Mouse (Mus musculus) CD8-positive naive resting alpha-beta T cell, adult 2 months (primary cell): ENCODE measurements around the gene Rpl22.
A peak's percentile ranks its signal among the peaks of the same experiment; 100 is the strongest.

Source experiments
- DNase-seq, 2 experiments: peaks; one replicate each; pipeline ENCODE4 v3.0.0; 2022; ENCODE audit warnings: low read depth in 2 of 2, low spot score in 2 of 2

Gene Rpl22

DNA sequence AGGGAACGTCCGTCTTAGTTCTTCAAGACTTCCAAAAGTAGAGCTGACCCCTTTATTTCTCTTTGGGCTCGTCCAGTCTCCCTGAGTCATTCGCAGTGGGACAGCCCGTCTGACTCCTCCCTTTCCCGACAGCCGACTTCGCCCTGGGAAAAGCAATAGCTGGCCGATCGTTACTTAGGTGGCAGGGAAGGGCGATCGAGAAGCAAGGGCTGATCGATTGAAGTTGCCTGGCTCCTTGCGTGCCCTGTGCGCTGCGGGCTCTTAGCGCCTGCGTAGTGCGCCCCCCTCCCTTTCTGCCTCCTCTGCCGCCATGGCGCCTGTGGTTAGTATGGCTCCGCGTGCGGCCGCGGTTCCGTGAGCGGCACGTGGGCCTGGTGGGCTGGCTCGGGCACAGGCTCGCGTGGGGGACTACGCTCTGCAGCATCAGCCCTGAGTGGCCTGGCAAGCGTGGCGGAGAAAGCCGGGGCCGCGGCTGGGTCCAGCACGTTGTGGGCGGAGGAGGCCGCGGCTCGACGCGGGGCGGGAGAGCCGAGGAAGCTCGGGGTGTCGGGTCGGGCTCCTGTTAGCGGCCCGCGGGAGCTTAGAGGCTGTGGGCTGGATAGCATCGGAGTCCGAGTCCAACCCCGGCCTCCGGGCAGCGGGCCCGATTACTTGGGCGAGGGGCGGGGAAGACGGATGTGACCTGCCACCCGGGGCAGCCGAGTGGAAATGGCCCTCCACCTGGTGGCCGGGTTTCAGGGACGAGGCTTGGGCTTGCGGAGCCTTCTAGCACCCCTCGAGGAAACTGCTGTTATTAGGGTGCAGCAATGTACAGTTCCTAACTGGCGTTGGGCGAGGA is at the start of gene Rpl22:
TSS of gene Rpl22 (plus strand) at position 169 of the 838 bp plus-strand sequence.
- DNase-seq, result peak; percentile 91 to 93

DNA sequence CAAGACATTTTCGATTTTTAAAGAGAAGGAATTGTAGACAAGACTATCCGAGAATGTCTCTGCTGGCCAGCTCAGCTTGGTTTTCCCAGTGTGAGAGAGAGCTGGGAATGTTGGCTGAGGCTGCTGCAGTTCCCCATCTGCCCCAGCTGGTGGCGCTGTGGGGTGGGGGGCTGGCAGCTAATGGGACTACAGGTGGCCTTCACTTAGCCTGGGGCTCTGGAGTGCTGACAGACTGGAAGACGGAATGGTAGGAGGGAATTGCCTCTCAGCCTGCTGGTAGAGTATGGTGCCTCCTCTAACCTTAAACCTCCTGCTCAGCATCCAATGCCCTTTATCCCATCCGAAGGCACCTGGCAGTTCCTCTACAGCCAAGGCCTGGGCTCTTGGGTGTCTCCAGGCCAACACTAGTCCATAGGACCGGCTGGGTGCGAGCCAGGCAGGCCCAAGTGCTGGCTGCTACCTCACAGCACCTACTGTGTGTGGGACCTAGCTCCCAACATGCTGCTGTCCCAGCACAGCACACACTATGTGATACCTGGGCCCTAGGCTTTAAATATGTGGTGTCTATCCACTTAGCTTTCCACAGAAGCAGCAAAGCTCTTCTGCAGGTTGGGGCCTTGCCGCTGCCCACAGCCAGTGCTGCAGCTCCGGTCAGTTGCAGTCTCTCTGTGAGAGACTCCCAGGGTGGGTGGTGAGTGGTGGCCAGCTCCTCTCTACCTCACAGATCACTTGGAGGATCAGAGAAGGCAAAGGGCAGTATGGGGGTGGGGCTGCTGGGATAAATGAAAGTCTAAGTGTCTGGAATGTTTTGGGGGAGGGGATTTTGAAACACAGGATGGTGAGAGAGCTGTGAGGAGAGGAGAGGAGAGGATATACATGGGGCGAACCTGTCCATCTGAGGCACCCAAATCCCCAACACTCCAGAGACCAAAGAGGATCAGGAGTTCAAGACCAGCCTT is 48.9 kb upstream of the Rpl22 start:
- DNase-seq, result no peak

DNA sequence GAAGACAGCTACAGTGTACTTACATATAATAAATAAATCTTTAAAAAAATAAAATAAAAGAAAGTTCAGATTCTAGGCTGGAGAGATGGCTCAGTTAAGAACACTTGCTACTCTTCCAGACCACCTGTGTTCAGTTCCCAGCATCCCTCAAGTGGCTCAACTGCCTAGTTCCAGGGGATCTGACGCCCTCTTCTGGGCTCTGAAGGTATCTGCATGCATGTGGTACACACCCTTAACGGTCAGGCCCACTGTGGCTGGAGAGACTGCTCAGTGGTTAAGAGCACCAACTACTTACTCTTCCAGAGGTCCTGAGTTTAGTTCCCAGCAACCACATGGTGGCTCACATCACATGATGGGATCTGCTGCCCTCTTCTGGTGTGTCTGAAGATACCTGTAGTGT is 47.6 kb upstream of the Rpl22 start:
- no peak for DNase-seq

DNA sequence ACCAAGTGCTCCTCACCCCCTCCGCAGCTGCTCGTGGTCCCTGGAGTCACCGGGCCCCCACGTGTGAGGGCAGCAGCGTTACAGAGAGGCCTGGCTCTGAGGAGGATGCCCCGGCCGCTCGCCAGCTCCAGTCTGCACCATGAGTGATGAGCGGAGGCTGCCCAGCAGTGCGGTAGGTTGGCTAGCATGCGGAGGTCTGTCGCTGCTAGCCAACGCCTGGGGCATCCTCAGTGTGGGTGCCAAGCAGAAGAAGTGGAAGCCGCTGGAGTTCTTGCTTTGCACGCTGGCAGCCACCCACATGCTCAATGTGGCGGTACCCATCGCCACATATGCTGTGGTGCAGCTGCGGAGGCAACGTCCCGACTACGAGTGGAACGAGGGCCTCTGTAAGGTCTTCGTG is 46.6 kb upstream of the Rpl22 start:
- DNase-seq, result no peak

DNA sequence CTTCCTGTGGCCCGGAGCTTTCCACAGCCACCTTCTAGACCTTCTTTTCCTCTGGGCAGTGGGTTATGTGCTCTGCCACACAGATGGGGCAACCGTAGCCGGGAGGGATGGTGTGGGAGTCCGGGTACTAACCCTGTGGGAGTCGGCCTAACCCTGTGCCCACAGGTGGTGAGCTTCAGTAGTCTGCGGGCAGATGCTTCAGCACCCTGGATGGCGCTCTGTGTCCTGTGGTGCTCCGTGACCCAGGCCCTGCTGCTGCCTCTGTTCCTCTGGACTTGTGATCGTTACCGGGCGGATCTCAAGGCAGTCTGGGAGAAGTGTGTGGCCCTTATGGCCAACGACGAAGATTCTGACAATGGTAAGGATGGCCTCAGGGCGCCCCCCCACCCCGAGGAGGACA is 43.9 kb upstream of the Rpl22 start:
- no peak for DNase-seq

DNA sequence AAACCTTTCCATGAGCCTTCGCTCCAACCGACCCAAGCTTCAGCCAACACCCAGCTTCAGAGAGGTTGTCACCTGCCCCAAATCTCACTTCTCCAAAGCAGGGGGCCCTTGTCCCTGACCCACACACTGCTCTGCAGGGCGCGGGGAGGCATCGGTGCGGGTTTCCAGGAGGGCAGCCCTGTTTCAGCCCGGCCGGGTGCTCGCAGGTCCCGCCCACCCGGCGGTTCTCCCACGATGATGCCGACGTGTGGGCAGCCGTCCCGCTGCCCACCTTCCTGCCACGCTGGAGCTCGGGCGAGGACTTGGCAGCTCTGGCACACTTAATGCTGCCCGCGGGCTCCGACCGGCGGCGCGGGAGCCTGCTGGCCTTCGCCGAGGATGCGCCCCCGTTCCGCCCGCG is 42.8 kb upstream of the Rpl22 start:
- DNase-seq, result no peak

DNA sequence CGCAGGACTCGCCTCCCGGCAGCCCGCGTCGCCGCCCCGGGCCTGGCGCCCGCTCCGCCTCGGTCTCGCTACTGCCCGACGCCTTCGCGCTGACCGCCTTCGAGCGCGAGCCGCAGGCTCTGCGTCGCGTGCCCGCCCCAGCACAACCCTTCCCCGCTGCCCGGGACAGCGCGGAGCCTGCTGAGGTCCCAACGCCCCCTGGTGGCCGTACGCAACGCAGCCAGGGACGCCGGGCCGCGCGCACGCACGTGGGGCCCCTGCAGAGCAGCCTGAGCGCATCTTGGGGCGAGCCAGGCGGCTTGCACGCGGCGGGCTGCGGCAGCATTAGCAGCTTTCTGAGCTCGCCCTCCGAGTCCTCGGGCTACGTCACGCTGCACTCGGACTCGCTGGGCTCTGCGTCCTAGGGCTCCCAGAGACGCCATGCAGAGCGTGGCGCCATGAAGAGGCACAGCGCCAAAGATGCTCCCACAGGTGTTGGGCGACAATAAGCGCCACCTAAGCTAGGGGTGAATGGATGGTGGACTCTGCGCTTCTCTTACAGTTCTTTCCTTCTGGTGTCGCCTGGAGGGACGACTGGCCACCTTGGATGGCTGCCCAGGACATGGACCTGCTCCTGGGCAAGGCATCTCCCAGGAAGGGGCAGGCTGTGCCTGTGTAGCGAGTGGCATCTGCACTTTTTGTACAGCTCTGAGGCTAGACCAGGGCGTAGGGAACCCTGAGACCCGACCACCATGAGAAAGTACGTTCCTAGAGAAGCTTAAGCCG is 42.2 kb upstream of the Rpl22 start:
- DNase-seq, result peak; percentile 86 to 88

DNA sequence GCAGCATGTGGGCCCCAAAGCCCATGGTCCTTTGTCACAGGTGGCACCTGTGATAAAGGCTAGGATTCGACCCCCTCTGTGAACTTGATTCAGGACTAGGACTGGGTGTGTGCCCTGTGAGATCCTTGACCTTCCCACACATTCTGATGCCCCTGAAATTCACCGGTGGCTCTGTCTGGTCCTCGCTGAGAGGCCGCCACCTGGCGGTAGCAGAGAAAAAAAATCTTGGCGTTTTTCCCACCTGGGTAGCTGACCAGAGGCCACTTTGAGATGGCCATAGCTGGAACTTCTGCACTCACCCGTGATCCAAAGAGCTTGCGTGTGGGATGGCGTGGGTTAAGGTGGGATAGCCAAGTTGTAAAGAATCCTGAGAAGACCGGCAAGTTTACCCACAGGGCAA is 40.0 kb upstream of the Rpl22 start:
- no peak for DNase-seq

DNA sequence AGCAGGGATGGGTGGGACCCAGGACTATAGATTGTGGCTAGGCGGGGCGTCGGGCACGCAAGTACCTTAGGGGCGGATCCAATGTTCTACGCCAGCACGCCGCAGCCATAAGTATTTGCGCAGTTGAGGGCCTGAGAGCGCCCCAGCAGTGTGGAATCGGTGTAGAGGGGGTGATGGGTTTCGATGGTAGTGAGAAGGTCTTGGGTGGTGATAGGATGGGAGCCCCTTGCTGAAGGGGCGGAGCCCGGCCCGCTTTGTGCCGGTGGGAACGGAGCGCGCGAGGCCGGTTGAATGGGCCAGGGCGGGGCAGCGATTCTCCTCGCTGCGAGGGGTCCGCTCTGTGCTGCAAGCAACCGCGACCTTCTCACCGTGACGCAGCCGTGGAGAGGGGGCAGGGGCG is 39.4 kb upstream of the Rpl22 start:
- no peak for DNase-seq

DNA sequence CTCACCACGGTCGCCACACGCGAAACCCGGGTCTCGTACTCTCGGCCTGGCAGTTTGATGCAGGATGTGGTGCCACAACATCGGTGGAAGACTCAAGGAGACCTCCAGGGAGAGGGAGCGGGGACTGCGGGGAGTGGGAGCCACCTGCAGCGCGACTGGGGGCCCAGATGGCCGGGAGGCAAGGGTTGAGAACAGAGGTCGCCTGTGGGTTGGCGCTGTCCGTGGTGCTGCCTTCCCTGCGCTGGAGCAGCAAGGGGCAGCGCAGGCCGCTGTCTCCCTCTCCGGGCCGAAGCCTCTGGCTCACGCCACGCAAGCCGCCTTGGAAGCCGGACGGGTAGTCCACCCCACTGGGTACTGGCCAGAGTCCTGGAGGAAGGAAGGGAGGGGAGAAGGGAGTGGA is 38.7 kb upstream of the Rpl22 start:
- DNase-seq, result peak in 1 of 2 experiments; percentile 29

DNA sequence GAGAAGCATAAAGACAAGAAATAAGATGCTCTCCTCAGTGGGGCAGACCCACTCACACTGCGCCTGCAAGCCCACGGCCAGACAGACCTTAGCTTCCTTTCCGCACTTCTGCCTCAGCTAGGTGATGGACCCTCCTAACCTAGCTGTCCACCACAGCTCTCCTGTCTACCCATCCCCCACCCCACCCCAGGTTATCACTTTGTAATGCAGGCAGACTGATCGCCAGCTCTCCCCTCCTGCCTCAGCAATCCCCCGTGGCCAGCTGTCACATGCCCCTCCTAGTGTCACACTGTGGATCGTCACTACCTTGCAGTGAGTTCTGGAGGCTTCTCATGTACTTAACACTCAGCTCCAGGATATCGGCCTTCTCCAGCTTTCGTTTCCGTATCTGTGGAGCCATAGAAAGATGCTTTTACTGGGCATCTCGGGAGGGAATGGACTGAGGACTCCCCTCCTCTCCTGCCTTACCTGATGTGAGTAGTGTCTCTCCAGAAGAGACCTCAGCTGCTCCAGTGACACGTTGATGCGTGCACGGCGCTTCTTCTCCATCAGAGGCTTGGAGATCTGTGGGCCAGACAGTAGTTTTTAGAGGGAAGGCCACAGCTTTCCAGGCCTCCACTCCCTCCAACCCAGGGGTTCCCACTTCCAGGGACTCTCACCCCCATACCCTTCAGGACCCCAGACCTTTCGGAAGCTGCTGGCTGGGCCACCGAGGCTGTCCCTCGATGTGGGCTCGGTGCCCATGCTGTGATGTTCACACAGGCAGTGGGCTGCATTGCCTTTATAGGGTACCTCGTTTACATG is 38.0 kb upstream of the Rpl22 start:
- DNase-seq, result no peak

DNA sequence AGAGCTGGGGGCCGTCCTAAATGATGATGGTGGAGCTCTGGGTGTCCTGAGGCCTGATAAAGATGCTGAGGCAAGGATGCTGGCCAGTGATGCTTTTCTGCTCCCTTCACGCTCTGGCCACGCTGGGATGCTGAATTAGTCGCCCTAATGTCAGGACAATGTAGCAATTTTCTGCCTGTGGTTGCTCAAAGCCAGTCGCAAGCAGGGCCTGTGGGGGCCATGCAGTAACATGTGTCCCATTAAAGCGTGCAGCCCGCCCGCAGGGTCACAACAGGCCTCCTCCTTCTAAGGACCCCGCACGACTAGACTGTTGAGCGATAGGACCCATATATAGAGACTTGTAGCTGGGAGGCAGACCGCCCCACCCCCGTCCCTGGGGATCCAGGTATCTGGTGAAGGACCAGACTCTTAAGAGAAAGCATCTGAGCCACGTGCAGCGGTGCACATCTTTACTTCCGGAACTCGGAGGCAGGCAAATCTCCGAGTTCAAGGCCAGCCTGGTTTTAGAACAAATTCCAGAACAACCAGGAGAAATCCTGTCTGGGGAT is 37.1 kb upstream of the Rpl22 start:
- no peak for DNase-seq

DNA sequence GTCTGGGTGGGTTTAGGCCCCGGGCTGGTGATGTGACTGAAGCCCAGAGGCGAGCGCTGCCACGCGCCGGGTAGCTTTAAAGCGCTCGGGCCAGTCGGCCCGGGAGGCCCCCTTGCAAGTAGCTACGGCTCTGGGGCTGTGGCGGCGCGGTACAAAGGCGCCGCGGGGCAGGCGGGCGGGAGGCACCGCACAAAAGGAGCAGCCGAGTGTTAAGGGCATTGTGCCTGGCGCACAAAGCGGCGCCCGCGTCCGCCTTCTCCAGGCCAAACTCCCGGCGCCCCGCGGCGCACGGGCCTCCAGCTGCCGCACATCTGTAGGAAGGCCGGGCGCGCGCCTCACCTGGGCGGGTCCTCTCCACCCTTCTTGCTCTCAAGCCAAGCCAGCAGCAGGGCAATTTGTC is 35.2 kb upstream of the Rpl22 start:
- DNase-seq, result no peak

DNA sequence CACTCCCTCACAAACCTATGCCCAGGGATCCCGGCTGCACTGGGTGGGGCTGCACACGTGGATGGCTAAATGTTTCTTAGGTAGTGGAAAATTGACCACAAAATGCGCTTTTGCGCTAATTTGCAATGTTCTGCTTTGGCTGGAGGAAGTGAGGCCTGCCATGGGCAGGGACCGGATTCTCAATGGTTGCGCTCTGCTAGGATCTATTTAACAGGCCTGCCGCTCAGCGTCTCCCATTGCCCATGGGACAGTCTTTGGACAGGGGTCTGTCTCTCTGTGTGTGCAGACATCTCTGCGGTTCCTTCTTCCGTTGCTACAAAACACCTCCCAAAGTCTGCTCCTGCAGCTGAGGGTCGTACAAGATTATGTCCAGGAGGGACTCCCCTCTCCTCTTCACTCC is 34.6 kb upstream of the Rpl22 start:
- no peak for DNase-seq

DNA sequence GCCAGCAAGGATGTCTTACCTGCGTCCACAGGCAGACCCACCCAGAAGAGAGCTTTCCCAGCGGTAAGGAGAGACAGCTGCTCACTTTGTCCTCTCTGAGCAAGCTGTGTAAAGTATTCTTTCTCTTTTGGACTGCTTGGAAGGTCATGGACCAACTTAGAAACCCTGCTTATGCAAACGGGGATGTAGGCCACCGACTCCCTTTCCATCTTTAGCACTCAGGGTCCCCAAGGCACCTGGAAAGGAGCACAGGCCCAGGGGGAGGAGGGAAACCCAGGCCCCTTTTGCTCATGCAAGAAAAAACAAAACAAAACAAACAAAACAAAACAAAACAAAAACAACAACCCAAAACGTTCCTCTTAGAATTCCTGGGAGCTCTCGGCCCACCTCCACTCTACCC is 34.0 kb upstream of the Rpl22 start, which contains the start of gene Hes3:
TSS of gene Hes3 (minus strand) at position 101 of the 400 bp plus-strand sequence.
- no peak for DNase-seq

DNA sequence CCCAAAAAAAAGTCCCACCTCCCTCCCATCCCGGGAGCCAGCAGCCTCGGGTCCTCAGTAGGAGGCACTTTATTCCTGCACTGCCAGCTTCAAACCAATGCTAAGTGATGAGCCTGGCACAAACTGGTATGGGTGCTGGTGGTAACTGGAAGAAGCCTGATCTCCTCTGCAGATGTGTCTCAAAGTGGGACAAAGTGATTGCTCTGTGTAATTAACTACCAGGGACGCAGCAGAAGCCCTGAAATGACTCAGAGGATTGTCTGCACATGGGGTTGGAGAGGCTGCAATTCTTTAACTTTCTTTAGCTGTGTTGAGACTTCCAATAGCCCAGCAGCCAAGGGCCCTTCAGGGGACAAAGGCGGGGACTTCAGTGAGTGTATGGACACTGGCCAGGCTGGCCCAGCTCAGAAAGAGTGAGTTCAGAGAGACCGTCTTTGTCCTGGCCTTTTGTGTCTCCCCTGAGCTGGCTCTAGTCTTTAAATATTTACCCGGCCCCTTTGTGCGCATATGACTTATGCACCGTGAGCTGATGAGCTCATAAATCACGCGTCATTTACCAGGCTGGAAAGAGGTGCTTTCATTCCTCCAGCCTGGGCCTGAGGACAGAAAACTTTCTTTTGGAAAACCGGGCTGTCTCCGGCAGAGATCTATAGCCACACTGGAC is 33.3 kb upstream of the Rpl22 start:
- DNase-seq, result no peak

DNA sequence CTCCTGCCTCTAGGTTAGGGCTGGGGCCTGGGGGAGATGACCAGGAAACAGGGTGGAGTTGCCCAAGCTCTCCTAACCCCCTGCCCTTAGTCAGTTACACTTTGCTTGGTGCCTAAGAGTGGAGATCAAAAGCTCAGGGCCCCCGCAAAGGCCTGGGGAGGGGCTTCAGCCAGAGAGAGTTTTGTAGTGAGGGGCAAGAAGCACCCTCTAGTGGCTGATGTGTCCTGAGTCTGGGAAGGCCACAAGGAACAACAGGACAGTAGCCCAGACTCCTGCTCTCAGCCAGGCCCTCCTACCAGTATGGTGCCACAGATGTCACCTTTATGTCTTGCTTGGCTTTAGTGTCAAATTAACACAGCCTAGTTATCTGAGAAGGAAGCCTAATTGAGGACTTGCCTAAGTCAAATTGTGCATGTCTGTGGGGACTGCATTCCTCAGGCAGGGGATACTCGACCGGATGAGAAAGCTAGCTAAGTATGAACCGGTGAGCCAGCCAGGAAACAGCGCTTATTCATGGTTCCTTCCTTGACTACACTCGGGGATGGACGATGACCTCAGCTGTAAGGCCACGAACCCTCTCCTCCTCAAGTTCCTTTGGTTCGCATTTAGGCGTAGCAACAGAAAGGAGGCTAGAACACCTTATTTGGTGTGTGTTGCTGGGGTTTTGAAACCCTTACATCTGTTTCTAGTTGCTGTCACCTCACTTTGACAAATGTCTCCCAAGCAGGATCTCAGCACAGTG is 31.2 kb upstream of the Rpl22 start:
- no peak for DNase-seq

DNA sequence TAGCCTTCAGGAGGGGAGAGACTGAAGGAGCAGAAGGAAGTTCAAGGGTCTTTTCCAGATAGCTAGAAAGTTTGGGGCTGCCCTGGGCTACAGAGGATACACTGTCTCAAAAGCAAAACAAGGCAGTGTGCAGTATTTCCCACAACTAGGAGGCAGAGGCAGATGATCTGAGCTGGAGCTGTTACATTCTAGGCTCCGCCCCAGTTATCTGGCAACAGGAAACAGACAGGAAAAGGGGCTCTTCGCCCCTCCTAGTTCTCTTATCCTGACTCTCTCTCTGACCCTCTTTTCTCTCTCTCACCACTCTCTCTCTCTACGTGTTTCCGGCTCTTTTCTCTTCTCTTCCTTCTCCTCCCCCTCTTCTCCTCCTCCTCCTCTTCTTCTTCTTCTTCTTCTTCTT is 29.6 kb upstream of the Rpl22 start:
- DNase-seq, result no peak

DNA sequence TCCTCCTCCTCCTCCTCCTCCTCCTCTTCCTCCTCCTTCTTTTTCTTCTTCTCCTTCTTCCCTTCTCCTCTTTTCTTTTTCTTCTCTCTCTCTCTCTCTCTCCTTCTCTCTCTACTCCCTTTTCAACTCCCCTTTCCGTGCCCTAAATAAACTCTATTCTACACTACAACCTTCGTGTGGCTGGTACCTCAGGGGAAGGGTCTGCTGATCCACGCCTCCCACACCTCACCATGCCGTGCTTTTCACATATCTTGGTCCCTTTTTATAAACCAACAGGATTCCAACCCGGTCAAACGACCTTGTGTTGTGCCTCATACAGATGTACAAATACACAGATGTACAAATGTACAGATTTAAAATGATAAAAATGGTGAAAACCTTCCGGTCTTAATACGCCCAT is 29.2 kb upstream of the Rpl22 start:
- DNase-seq, result no peak
